Mouse (Mus musculus): ENCODE measurements at regions not wholly inside any gene's neighbourhood (a gene's known extent, or its start where the extent isn't known, plus 50 kb on each side); places are given as distances from the start of the nearest gene placed in this dataset.

GRCm38 (mm10) chr16:52532475-52533083 is 78.7 kb upstream of the Alcam start:
- H3K27ac ChIP-seq (replicated peaks in 1 of 2; ENCODE audit: control insufficient read depth in 1 of 2, insufficient read depth in 1 of 2, low read depth in 2 of 2, low read length in 2 of 2): no peak overlapping the region
- H3K4me1 ChIP-seq (ENCODE audit: control insufficient read depth in 2 of 2, insufficient read depth in 2 of 2, low read length in 2 of 2): no peaks in the 10 kb centered on the region
- H3K4me2 ChIP-seq (ENCODE audit: low read length): no peak overlapping the region
- 76% methylated on average over 1 of the region's 1 CpGs for WGBS
- no peaks in the 10 kb centered on the region for H3K9me3 ChIP-seq (ENCODE audit: control insufficient read depth, low read length)
- ATAC-seq (ENCODE audit: insufficient number of reproducible peaks, insufficient read depth, low FRiP score, low read depth): no peak
- no peaks in the 10 kb centered on the region for H3K36me3 ChIP-seq (ENCODE audit: control insufficient read depth, insufficient read depth, low read length)
- H3K9ac ChIP-seq (ENCODE audit: low read length): no peak overlapping the region
- H3K4me3 ChIP-seq (ENCODE audit: control insufficient read depth in 1 of 2, insufficient read depth in 1 of 2, low read depth in 1 of 2, low read length in 2 of 2): no peak overlapping the region
- no peaks in the 10 kb centered on the region for H3K27me3 ChIP-seq (ENCODE audit: control insufficient read depth, insufficient read depth, low read length)

- H3K27ac ChIP-seq (replicated peaks in 1 of 2; ENCODE audit: control insufficient read depth in 1 of 2, insufficient read depth in 1 of 2, low read depth in 2 of 2, low read length in 2 of 2): no peak overlapping the region
- no peaks in the 10 kb centered on the region for H3K27me3 ChIP-seq (ENCODE audit: control insufficient read depth, insufficient read depth, low read length)
- no peak overlapping the region for H3K4me3 ChIP-seq (ENCODE audit: control insufficient read depth in 1 of 2, insufficient read depth in 1 of 2, low read depth in 1 of 2, low read length in 2 of 2)
- no peaks in the 10 kb centered on the region for H3K9me3 ChIP-seq (ENCODE audit: control insufficient read depth, low read length)
- WGBS: 68% methylated on average over 5 of the region's 5 CpGs
- H3K4me2 ChIP-seq (ENCODE audit: low read length): no peak overlapping the region
- no peaks in the 10 kb centered on the region for H3K36me3 ChIP-seq (ENCODE audit: control insufficient read depth, insufficient read depth, low read length)
- peaks cover 0 to 3% of the 10 kb centered on the region in 2 experiments; a peak in 1 of 4 replicates for H3K4me1 ChIP-seq (ENCODE audit: control insufficient read depth in 2 of 2, insufficient read depth in 2 of 2, low read length in 2 of 2)
- ATAC-seq (ENCODE audit: insufficient number of reproducible peaks, insufficient read depth, low FRiP score, low read depth): no peak
- H3K9ac ChIP-seq (ENCODE audit: low read length): no peak overlapping the region
Measured at GRCm38 (mm10) chr16:52513546-52514409, 59.9 kb upstream of the Alcam start.

GRCm38 (mm10) chr16:52508633-52509379 is 54.9 kb upstream of the Alcam start:
- Histone ChIP-seq H3K9ac (ENCODE audit: low read length) (no peak overlapping the region), H3K4me3 (ENCODE audit: control insufficient read depth in 1 of 2, insufficient read depth in 1 of 2, low read depth in 1 of 2, low read length in 2 of 2) (no peak overlapping the region), H3K4me2 (ENCODE audit: low read length) (no peak overlapping the region), H3K36me3 (ENCODE audit: control insufficient read depth, insufficient read depth, low read length) (no peaks in the 10 kb centered on the region), H3K4me1 (ENCODE audit: control insufficient read depth in 2 of 2, insufficient read depth in 2 of 2, low read length in 2 of 2) (no peaks in the 10 kb centered on the region), H3K27me3 (ENCODE audit: control insufficient read depth, insufficient read depth, low read length) (no peaks in the 10 kb centered on the region), H3K9me3 (ENCODE audit: control insufficient read depth, low read length) (no peaks in the 10 kb centered on the region), H3K27ac (replicated peaks in 1 of 2; ENCODE audit: control insufficient read depth in 1 of 2, insufficient read depth in 1 of 2, low read depth in 2 of 2, low read length in 2 of 2) (no peak overlapping the region)
- ATAC-seq (ENCODE audit: insufficient number of reproducible peaks, insufficient read depth, low FRiP score, low read depth): no peak
- 63% methylated on average over 10 of the region's 10 CpGs for WGBS
